ENCODE assay signal across 11 mouse cellular contexts in the genomic region with DNA sequence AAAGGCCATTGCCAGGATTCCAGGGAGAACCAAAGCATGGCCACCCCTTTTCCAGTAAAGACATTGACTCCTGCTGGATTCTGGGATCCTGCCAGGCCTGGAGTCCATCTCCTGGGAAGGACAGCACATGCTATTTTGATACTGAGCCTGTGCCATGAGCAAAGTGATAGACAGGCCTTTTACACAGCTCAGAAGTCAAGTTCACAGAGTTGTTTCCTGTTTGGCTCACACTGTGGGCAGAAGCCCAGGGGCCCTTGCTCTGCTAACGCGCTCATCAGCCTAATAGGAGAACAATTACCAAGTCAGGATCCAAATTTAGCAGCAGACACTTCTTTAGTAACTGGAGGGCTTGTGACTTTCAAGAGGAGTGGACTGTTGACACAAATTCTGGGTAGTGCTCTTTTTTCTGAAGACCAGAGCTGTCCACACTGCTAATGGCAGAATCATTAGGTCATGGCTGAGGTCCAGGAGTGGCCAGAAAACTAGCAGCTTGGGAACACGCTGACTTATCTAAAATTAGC.
A peak's percentile ranks its signal among the peaks of the same experiment; 100 is the strongest.
DNase-seq lines count a peak whose midpoint lies in the region; ATAC-seq and TF ChIP-seq lines count a peak whose summit lies in the region.
"Had no signal": no experiment of that assay in that cellular context is flagged by ENCODE, and none has a peak within 500 bp of the region (broad histone marks: within the 10 kb centered on the region; RNA-seq: fewer than 3 reads in every experiment).

No protein-coding gene starts in this region.

- TF ChIP-seq CTCF in CH12.LX (conservative IDR thresholded peaks at IDR 0.05 in 1 of 2, IDR thresholded peaks at IDR 0.05 in 1 of 2; ENCODE audit: low read depth in 2 of 2, low read length in 2 of 2), result no peak

- dilution Hi-C loops in CH12.LX (cut with MboI; ENCODE audit: extremely low pct_ligation_motif_present, extremely low pct_unique_long_range_greater_than_20kb, low sequenced_read_pairs), result no loop called here

- peaks cover 0 to 12% of the 10 kb centered on the region in 2 experiments; a peak in 2 of 4 replicates for H3K4me1 ChIP-seq in CH12.LX (ENCODE audit: control insufficient read depth in 1 of 2, insufficient read depth in 2 of 2)
- H3K4me1 ChIP-seq: liver, embryonic 15.5 days had no signal

- ATAC-seq in erythroid progenitor cell, adult 5-6 weeks (replicated peaks; ENCODE audit: low FRiP score, poor library complexity, severe bottlenecking), result no peak

- H3K4me3 ChIP-seq in CH12.LX (replicated peaks in 1 of 3; ENCODE audit: low read depth in 2 of 3, low read length in 2 of 3, poor library complexity in 1 of 3), result no peak overlapping the region
- H3K4me3 ChIP-seq: forebrain, embryonic 10.5 days; hindbrain, embryonic 13.5 days; liver, embryonic 15.5 days had no signal

- H3K27ac ChIP-seq in CH12.LX (ENCODE audit: insufficient read depth, low read depth), result no peak overlapping the region
- H3K27ac ChIP-seq: forebrain, embryonic 10.5 days; hindbrain, embryonic 13.5 days; liver, embryonic 15.5 days had no signal

- no peak overlapping the region for H3K9ac ChIP-seq in CH12.LX (ENCODE audit: insufficient read depth, low read depth)
- H3K9ac ChIP-seq: hindbrain, embryonic 13.5 days; liver, embryonic 15.5 days had no signal

- intact Hi-C loops in gastrocnemius, postnatal 14 days (cut with DNase I; ENCODE audit: low total_unique reads), result no loop called here
- intact Hi-C loops in heart, postnatal 10 days (cut with DNase I), result loop anchor here (5.0 kb wide), 1 partner anchor 234 kb away; no protein-coding TSS in a partner anchor

- H3K27me3 ChIP-seq in CH12.LX (replicated peaks), result peaks cover 11% of the 10 kb centered on the region
- H3K27me3 ChIP-seq: hindbrain, embryonic 13.5 days; liver, embryonic 15.5 days had no signal

- TF ChIP-seq EP300 in CH12.LX (IDR thresholded peaks at IDR 0.05; ENCODE audit: low read length), result no peak

- H3K79me2 ChIP-seq in CH12.LX (replicated peaks; ENCODE audit: control insufficient read depth, extremely low read depth, insufficient read depth, poor library complexity, severe bottlenecking), result no peaks in the 10 kb centered on the region

- H3K36me3 ChIP-seq in CH12.LX (replicated peaks in 1 of 2; ENCODE audit: control insufficient read depth in 1 of 2, insufficient read depth in 1 of 2, low read length in 1 of 2), result no peaks in the 10 kb centered on the region
- H3K36me3 ChIP-seq: forebrain, embryonic 10.5 days; hindbrain, embryonic 13.5 days; liver, embryonic 15.5 days had no signal

- H3K9me3 ChIP-seq in CH12.LX (replicated peaks; ENCODE audit: low read length), result no peaks in the 10 kb centered on the region
- H3K9me3 ChIP-seq: forebrain, embryonic 10.5 days; hindbrain, embryonic 13.5 days; liver, embryonic 15.5 days had no signal

- TF ChIP-seq RAD21 in CH12.LX (IDR thresholded peaks at IDR 0.05; ENCODE audit: low read depth, low read length), result no peak

- no peak for TF ChIP-seq POLR2A in CH12.LX (IDR thresholded peaks at IDR 0.05; ENCODE audit: low read depth, low read length)

- H3K4me2 ChIP-seq in CH12.LX (ENCODE audit: insufficient read depth, low read depth, poor library complexity, severe bottlenecking), result no peak overlapping the region
- H3K4me2 ChIP-seq: hindbrain, embryonic 13.5 days; liver, embryonic 15.5 days had no signal

- peak; percentile 22 for DNase-seq in gastrocnemius, postnatal 14 days
- DNase-seq in gastrocnemius, postnatal 10 days, result no peak
- peak; percentile 21 for DNase-seq in CH12.LX (ENCODE audit: extremely low read depth)
- DNase-seq in cerebellum, postnatal 25 days, result peak; percentile 56 to 69
- peak; percentile 82 to 90 for DNase-seq in heart, postnatal 10 days
- DNase-seq in right cerebral cortex, postnatal 4 days, result no peak
- DNase-seq in adrenal gland, adult 18-20 months (ENCODE audit: low spot score in 2 of 2), result no peak

- in situ Hi-C loops in CH12.LX (cut with MboI; ENCODE audit: low pct_ligation_motif_present, low pct_unique_long_range_greater_than_20kb, low sequenced_read_pairs), result no loop called here

TF ChIP-seq in CH12.LX, 34 proteins besides CTCF, POLR2A, EP300 and RAD21:
- TF ChIP-seq MEF2A (IDR thresholded peaks at IDR 0.05; ENCODE audit: borderline replicate concordance, low read depth, low read length), result no peak
- TF ChIP-seq MAFK (IDR thresholded peaks at IDR 0.05; ENCODE audit: insufficient replicate concordance, low read length), result no peak
- TF ChIP-seq CHD2 (IDR thresholded peaks at IDR 0.05; ENCODE audit: low read length), result no peak
- TF ChIP-seq CHD1 (IDR thresholded peaks at IDR 0.05; ENCODE audit: low read depth, low read length), result no peak
- TF ChIP-seq POLR2AphosphoS2 (IDR thresholded peaks at IDR 0.05; ENCODE audit: low read depth, low read length), result no peak
- TF ChIP-seq JUN (IDR thresholded peaks at IDR 0.05; ENCODE audit: insufficient read depth, low read depth, low read length), result no peak
- TF ChIP-seq ZKSCAN1 (IDR thresholded peaks at IDR 0.05; ENCODE audit: borderline replicate concordance, low read depth, low read length), result no peak
- TF ChIP-seq RCOR1 (conservative IDR thresholded peaks at IDR 0.05; ENCODE audit: low read depth, low read length), result no peak
- TF ChIP-seq BHLHE40 (IDR thresholded peaks at IDR 0.05; ENCODE audit: low read depth, low read length), result no peak
- TF ChIP-seq PAX5 (IDR thresholded peaks at IDR 0.05; ENCODE audit: low read length), result no peak
- no peak for TF ChIP-seq ETS1 (conservative IDR thresholded peaks at IDR 0.05; ENCODE audit: low read depth, low read length)
- TF ChIP-seq IRF4 (IDR thresholded peaks at IDR 0.05; ENCODE audit: low read depth, low read length), result no peak
TF ChIP-seq in CH12.LX: peak in this region for 0.

Comparison
In these comparisons a context has a peak if more than half of its experiments do, and no peak if none do; other contexts are left out.
1. DNase-seq: peak in gastrocnemius, postnatal 14 days (single experiment), CH12.LX (single experiment), cerebellum, postnatal 25 days (2 of 2) and heart, postnatal 10 days (2 of 2); none in gastrocnemius, postnatal 10 days (single experiment), right cerebral cortex, postnatal 4 days (single experiment) and adrenal gland, adult 18-20 months (0 of 2).